Mouse (Mus musculus): ENCODE measurements at regions not wholly inside any gene's neighbourhood (a gene's known extent, or its start where the extent isn't known, plus 50 kb on each side); places are given as distances from the start of the nearest gene placed in this dataset.

GRCm38 (mm10) chr8:78004891-78005290 is 208.2 kb upstream of the Ttc29 start:
- DNase-seq (ENCODE audit: low spot score in 2 of 2) = no peak

GRCm38 (mm10) chr8:78013101-78013500 is 200.0 kb upstream of the Ttc29 start:
- DNase-seq (ENCODE audit: low spot score in 2 of 2) = no peak

GRCm38 (mm10) chr8:78018430-78019180 is 194.5 kb upstream of the Ttc29 start:
- no peak for DNase-seq (ENCODE audit: low spot score in 2 of 2)

GRCm38 (mm10) chr8:78021473-78021872 is 191.6 kb upstream of the Ttc29 start:
- peak; percentile 15 to 38 for DNase-seq (ENCODE audit: low spot score in 2 of 2)

- DNase-seq (ENCODE audit: low spot score in 2 of 2) = no peak
These were observed 190.1 kb upstream of the Ttc29 start for GRCm38 (mm10) chr8:78022986-78023385.

- no peak for DNase-seq (ENCODE audit: low spot score in 2 of 2)
These were observed 189.6 kb upstream of the Ttc29 start for GRCm38 (mm10) chr8:78023467-78023866.

GRCm38 (mm10) chr8:78023936-78024335 is 189.2 kb upstream of the Ttc29 start:
- DNase-seq (ENCODE audit: low spot score in 2 of 2) = no peak

- peak; percentile 69 to 79 for DNase-seq (ENCODE audit: low spot score in 2 of 2)
These were observed 188.1 kb upstream of the Ttc29 start for GRCm38 (mm10) chr8:78024964-78025363.

GRCm38 (mm10) chr8:78027371-78027770 is 185.7 kb upstream of the Ttc29 start:
- peak in 1 of 2 experiments; percentile 33 for DNase-seq (ENCODE audit: low spot score in 2 of 2)

GRCm38 (mm10) chr8:78028928-78029327 is 184.2 kb upstream of the Ttc29 start:
- DNase-seq (ENCODE audit: low spot score in 2 of 2) = no peak

- DNase-seq (ENCODE audit: low spot score in 2 of 2) = no peak
These were observed 181.3 kb upstream of the Ttc29 start for GRCm38 (mm10) chr8:78031811-78032210.

GRCm38 (mm10) chr8:78034687-78035086 is 178.4 kb upstream of the Ttc29 start:
- DNase-seq (ENCODE audit: low spot score in 2 of 2) = no peak

- DNase-seq (ENCODE audit: low spot score in 2 of 2) = no peak
These were observed 175.9 kb upstream of the Ttc29 start for GRCm38 (mm10) chr8:78037218-78037617.

- peak; percentile 32 to 55 for DNase-seq (ENCODE audit: low spot score in 2 of 2)
These were observed 166.4 kb upstream of the Ttc29 start for GRCm38 (mm10) chr8:78046691-78047090.

- no peak for DNase-seq (ENCODE audit: low spot score in 2 of 2)
These were observed 162.3 kb upstream of the Ttc29 start for GRCm38 (mm10) chr8:78050768-78051167.

GRCm38 (mm10) chr8:78054435-78054834 is 158.7 kb upstream of the Ttc29 start:
- no peak for DNase-seq (ENCODE audit: low spot score in 2 of 2)

GRCm38 (mm10) chr8:78054920-78055319 is 158.2 kb upstream of the Ttc29 start:
- DNase-seq (ENCODE audit: low spot score in 2 of 2) = no peak

- DNase-seq (ENCODE audit: low spot score in 2 of 2) = no peak
These were observed 157.6 kb upstream of the Ttc29 start for GRCm38 (mm10) chr8:78055531-78055930.

GRCm38 (mm10) chr8:78057357-78057756 is 155.7 kb upstream of the Ttc29 start:
- DNase-seq (ENCODE audit: low spot score in 2 of 2) = no peak

GRCm38 (mm10) chr8:78061827-78062719 is 151.0 kb upstream of the Ttc29 start:
- no peak for DNase-seq (ENCODE audit: low spot score in 2 of 2)

- peak in 1 of 2 experiments; percentile 9 for DNase-seq (ENCODE audit: low spot score in 2 of 2)
These were observed 149.6 kb upstream of the Ttc29 start for GRCm38 (mm10) chr8:78063529-78063928.

- no peak for DNase-seq (ENCODE audit: low spot score in 2 of 2)
These were observed 148.9 kb upstream of the Ttc29 start for GRCm38 (mm10) chr8:78064161-78064560.
